Mouse (Mus musculus) adrenal gland, postnatal 10 days (tissue): ENCODE measurements at regions not wholly inside any gene's neighbourhood (a gene's known extent, or its start where the extent isn't known, plus 50 kb on each side); places are given as distances from the start of the nearest gene placed in this dataset.
"Not testable (repeated sequence)": the region's sequence is repeated elsewhere in the genome, so short reads cannot be mapped to it uniquely, and the experiment has no call there.

Experiments used
- DNase-seq: peaks from one replicate; pipeline ENCODE4 v3.0.0; 2021; ENCODE audit warnings: mixed read lengths

GRCm38 (mm10) chr15:87818566-87818965 is 274.5 kb downstream of the Fam19a5 start:
- no peak for DNase-seq

GRCm38 (mm10) chr15:87842097-87842496 is 298.0 kb downstream of the Fam19a5 start:
- no peak for DNase-seq

- no peak for DNase-seq
These were observed 315.0 kb downstream of the Fam19a5 start for GRCm38 (mm10) chr15:87859069-87859468.

- no peak for DNase-seq
These were observed 332.3 kb downstream of the Fam19a5 start for GRCm38 (mm10) chr15:87876286-87876899.

- no peak for DNase-seq
These were observed 346.8 kb downstream of the Fam19a5 start for GRCm38 (mm10) chr15:87890903-87891302.

GRCm38 (mm10) chr15:87894866-87895265 is 350.8 kb downstream of the Fam19a5 start:
- not testable (repeated sequence) for DNase-seq

GRCm38 (mm10) chr15:87898655-87899054 is 354.6 kb downstream of the Fam19a5 start:
- no peak for DNase-seq

GRCm38 (mm10) chr15:87904436-87904835 is 360.3 kb downstream of the Fam19a5 start:
- no peak for DNase-seq

GRCm38 (mm10) chr15:87906310-87906709 is 362.2 kb downstream of the Fam19a5 start:
- DNase-seq, result peak; percentile 44

- DNase-seq, result no peak
These were observed 378.0 kb downstream of the Fam19a5 start for GRCm38 (mm10) chr15:87922091-87922490.

GRCm38 (mm10) chr15:87922781-87923446 is 378.8 kb downstream of the Fam19a5 start:
- DNase-seq, result no peak

GRCm38 (mm10) chr15:87923906-87924305 is 379.8 kb downstream of the Fam19a5 start:
- peak; percentile 14 for DNase-seq

- peak; percentile 2 for DNase-seq
These were observed 391.9 kb downstream of the Fam19a5 start for GRCm38 (mm10) chr15:87936041-87936440.

- peak; percentile 72 for DNase-seq
These were observed 396.7 kb downstream of the Fam19a5 start for GRCm38 (mm10) chr15:87940837-87941236.

GRCm38 (mm10) chr15:87952531-87952930 is 408.4 kb downstream of the Fam19a5 start:
- DNase-seq, result no peak

GRCm38 (mm10) chr15:87955685-87956256 is 411.7 kb downstream of the Fam19a5 start:
- no peak for DNase-seq

- no peak for DNase-seq
These were observed 414.8 kb downstream of the Fam19a5 start for GRCm38 (mm10) chr15:87958866-87959265.

GRCm38 (mm10) chr15:87972641-87973040 is 428.5 kb downstream of the Fam19a5 start:
- DNase-seq, result no peak

- DNase-seq, result no peak
These were observed 443.4 kb downstream of the Fam19a5 start for GRCm38 (mm10) chr15:87987322-87987985.

GRCm38 (mm10) chr15:87994546-87994945 is 450.4 kb downstream of the Fam19a5 start:
- no peak for DNase-seq

- DNase-seq, result no peak
These were observed 473.0 kb downstream of the Fam19a5 start for GRCm38 (mm10) chr15:88017076-88017475.

GRCm38 (mm10) chr15:88032751-88033150 is 488.7 kb downstream of the Fam19a5 start:
- DNase-seq, result no peak

- DNase-seq, result no peak
These were observed 489.6 kb downstream of the Fam19a5 start for GRCm38 (mm10) chr15:88033725-88034124.
